Mouse (Mus musculus) lung, embryonic 14.5 days (tissue): Measurements from ENCODE around the gene Pcf11. TPM values are rescaled to one million over a fixed set of nuclear protein-coding genes. Genes with fewer than 3 reads are reported as not detected.

ENCODE experiments used
- ATAC-seq: fragments of 200-750 bp; cut with Nextera tagmentation; 2 replicates; pipeline ENCODE4 v1.8.0; 2017; ENCODE audit warnings: mild to moderate bottlenecking, moderate TSS enrichment, moderate library complexity; ENCODE audit not compliant: insufficient read depth
- DNase-seq: peaks from one replicate; pipeline ENCODE4 v3.0.0-alpha.2; 2015
- H3K27ac ChIP-seq: fragments of 300-500 bp; sonication (generic); 2 replicates; pipeline ENCODE4 v1.5.1; 2014; ENCODE audit warnings: low read depth, mild to moderate bottlenecking, moderate library complexity
- H3K27me3 ChIP-seq: fragments of 300-500 bp; sonication (generic); 2 replicates; pipeline ENCODE4 v1.6.1; 2014; ENCODE audit warnings: low read length, control low read depth; ENCODE audit not compliant: insufficient read depth
- H3K36me3 ChIP-seq: fragments of 300-500 bp; sonication (generic); 2 replicates; pipeline ENCODE4 v1.6.1; 2014; ENCODE audit warnings: control low read depth; ENCODE audit not compliant: insufficient read depth
- H3K4me1 ChIP-seq: fragments of 300-500 bp; sonication (generic); 2 replicates; pipeline ENCODE4 v1.6.1; 2014; ENCODE audit warnings: antibody characterized with exemption, control low read depth; ENCODE audit not compliant: insufficient read depth
- H3K4me2 ChIP-seq: fragments of 300-500 bp; sonication (generic); 2 replicates; pipeline ENCODE4 v1.6.1; 2014; ENCODE audit warnings: mild to moderate bottlenecking
- H3K4me3 ChIP-seq: fragments of 300-500 bp; sonication (generic); 2 replicates; pipeline ENCODE4 v1.5.1; 2014; ENCODE audit warnings: low read depth, low read length
- H3K9ac ChIP-seq: fragments of 300-500 bp; sonication (generic); 2 replicates; pipeline ENCODE4 v1.6.1; 2014
- H3K9me3 ChIP-seq: fragments of 300-500 bp; sonication (generic); 2 replicates; pipeline ENCODE4 v1.6.1; 2016; ENCODE audit warnings: low read depth, low read length, control low read depth
- CTCF ChIP-seq: IDR thresholded peaks from 2 replicates; pipeline ENCODE4 v1.5.1; 2016; ENCODE audit warnings: antibody characterized with exemption, low read depth
- WGBS: fragments of 180-500 bp; shearing (Covaris S2); extraction: QIAGEN DNeasy Blood & Tissue Kit; methylation state at CpG from one replicate; pipeline ENCODE4 v1.1.7; 2014; 5-methylcytosine and 5-hydroxymethylcytosine counted together
- polyA plus RNA-seq: library from polyadenylated mRNA; unstranded; fragments of >200 nt; fragmentation: Nextera tagmentation; extraction: Ambion mirVana; gene quantifications from 2 replicates; pipeline ENCODE4 v1.2.1, GENCODE M21; 2014

Gene Pcf11
- polyA plus RNA-seq, 1 experiment from 2014 or later = 21.0 TPM

DNA sequence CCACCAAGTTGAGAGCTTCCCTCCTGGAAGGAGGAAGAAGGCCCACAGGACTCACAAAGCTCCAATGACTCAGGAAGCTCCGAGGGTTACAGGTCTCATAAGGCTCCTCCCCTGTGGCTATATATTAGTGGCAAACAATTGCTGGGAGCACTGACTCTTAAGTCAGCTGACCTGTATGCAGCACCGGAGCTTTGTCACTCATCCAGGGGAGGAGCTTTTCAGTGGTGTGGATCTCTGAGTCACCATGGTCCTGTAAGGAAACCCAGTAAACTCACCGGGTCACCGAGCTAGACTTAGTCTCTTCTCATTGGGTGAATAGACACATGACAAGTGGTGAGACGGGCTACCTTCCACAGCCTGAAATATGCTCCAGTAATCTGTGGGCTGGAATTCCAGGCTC, 29.0 kb upstream of the Pcf11 start:
- WGBS = 66% methylated on average over 5 of the region's 5 CpGs

GRCm38 (mm10) chr7:92696395-92696794, 26.7 kb upstream of the Pcf11 start:
- no peak for TF ChIP-seq CTCF
- no peaks in the 10 kb centered on the region for H3K27me3 ChIP-seq
- WGBS = 63% methylated on average over 3 of the region's 3 CpGs
- H3K27ac ChIP-seq = no peak overlapping the region
- no peak overlapping the region for H3K4me2 ChIP-seq
- no peak overlapping the region for H3K9ac ChIP-seq
- H3K9me3 ChIP-seq = no peaks in the 10 kb centered on the region
- no peaks in the 10 kb centered on the region for H3K4me1 ChIP-seq
- H3K4me3 ChIP-seq = no peak overlapping the region
- ATAC-seq (no peak), DNase-seq (no peak)
- H3K36me3 ChIP-seq = no peaks in the 10 kb centered on the region

More for the DNA sequence above, 29.0 kb upstream of the Pcf11 start:
- Histone ChIP-seq H3K4me2 (no peak overlapping the region), H3K9me3 (no peaks in the 10 kb centered on the region), H3K4me3 (no peak overlapping the region), H3K27ac (no peak overlapping the region), H3K9ac (no peak overlapping the region), H3K27me3 (no peaks in the 10 kb centered on the region), H3K36me3 (no peaks in the 10 kb centered on the region), H3K4me1 (no peaks in the 10 kb centered on the region)
- ATAC-seq (no peak), DNase-seq (no peak)
- TF ChIP-seq CTCF = no peak

GRCm38 (mm10) chr7:92689101-92689500, 19.4 kb upstream of the Pcf11 start:
- WGBS = 70% methylated on average over 2 of the region's 2 CpGs
- no peak for ATAC-seq
- Histone ChIP-seq H3K9me3 (no peaks in the 10 kb centered on the region), H3K4me2 (no peak overlapping the region), H3K27ac (no peak overlapping the region), H3K4me3 (no peak overlapping the region), H3K9ac (no peak overlapping the region), H3K36me3 (no peaks in the 10 kb centered on the region), H3K27me3 (no peaks in the 10 kb centered on the region), H3K4me1 (no peaks in the 10 kb centered on the region)
- no peak for DNase-seq
- TF ChIP-seq CTCF = no peak

DNA sequence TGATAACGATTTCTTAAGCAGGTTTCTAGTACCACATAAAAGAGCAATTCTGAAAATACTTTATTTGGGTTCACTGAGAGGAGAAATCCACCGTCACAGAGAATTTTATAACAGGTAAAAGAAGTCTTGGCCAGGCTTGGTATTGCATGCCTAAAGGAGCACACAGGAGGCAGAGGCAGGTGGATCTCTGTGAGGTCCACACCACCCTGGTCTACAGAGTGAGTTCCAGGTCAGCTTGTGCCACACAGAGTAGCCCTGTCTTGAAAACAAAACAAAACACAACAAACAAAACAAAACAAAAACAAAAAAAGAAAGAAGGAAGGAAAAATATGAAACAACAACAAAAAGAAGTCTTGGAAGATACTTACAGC, 18.6 kb upstream of the Pcf11 start:
- Histone ChIP-seq H3K4me2 (no peak overlapping the region), H3K36me3 (no peaks in the 10 kb centered on the region), H3K4me3 (no peak overlapping the region), H3K27ac (no peak overlapping the region), H3K9ac (no peak overlapping the region), H3K4me1 (no peaks in the 10 kb centered on the region), H3K9me3 (no peaks in the 10 kb centered on the region), H3K27me3 (no peaks in the 10 kb centered on the region)
- DNase-seq (no peak), ATAC-seq (no peak)
- WGBS = 66% methylated on average over 2 of the region's 2 CpGs
- no peak for TF ChIP-seq CTCF

GRCm38 (mm10) chr7:92687556-92688298, 18.0 kb upstream of the Pcf11 start:
- H3K27me3 ChIP-seq = no peaks in the 10 kb centered on the region
- H3K9me3 ChIP-seq = no peaks in the 10 kb centered on the region
- ATAC-seq = no peak
- no peak for DNase-seq
- no peaks in the 10 kb centered on the region for H3K36me3 ChIP-seq
- no peak overlapping the region for H3K4me3 ChIP-seq
- 53% methylated on average over 5 of the region's 5 CpGs for WGBS
- no peak overlapping the region for H3K4me2 ChIP-seq
- no peaks in the 10 kb centered on the region for H3K4me1 ChIP-seq
- no peak for TF ChIP-seq CTCF
- no peak overlapping the region for H3K27ac ChIP-seq
- H3K9ac ChIP-seq = no peak overlapping the region

GRCm38 (mm10) chr7:92677346-92677745, 7.6 kb upstream of the Pcf11 start:
- H3K27ac ChIP-seq = no peak overlapping the region
- H3K4me2 ChIP-seq = no peak overlapping the region
- 48% methylated on average over 4 of the region's 4 CpGs for WGBS
- no peak for DNase-seq
- H3K4me1 ChIP-seq = no peaks in the 10 kb centered on the region
- H3K9ac ChIP-seq = no peak overlapping the region
- H3K36me3 ChIP-seq = no peaks in the 10 kb centered on the region
- no peak for ATAC-seq
- no peak for TF ChIP-seq CTCF
- no peaks in the 10 kb centered on the region for H3K9me3 ChIP-seq
- H3K4me3 ChIP-seq = no peak overlapping the region
- H3K27me3 ChIP-seq = no peaks in the 10 kb centered on the region

- no peak overlapping the region for H3K4me2 ChIP-seq
- no peak overlapping the region for H3K27ac ChIP-seq
- no peaks in the 10 kb centered on the region for H3K36me3 ChIP-seq
- DNase-seq (no peak), ATAC-seq (no peak)
- WGBS = 79% methylated on average over 3 of the region's 3 CpGs
- no peaks in the 10 kb centered on the region for H3K4me1 ChIP-seq
- H3K9ac ChIP-seq = no peak overlapping the region
- H3K27me3 ChIP-seq = no peaks in the 10 kb centered on the region
- no peak overlapping the region for H3K4me3 ChIP-seq
- H3K9me3 ChIP-seq = no peaks in the 10 kb centered on the region
- TF ChIP-seq CTCF = no peak
Observed at GRCm38 (mm10) chr7:92675131-92675530, 5.4 kb upstream of the Pcf11 start.
